Mouse (Mus musculus): ENCODE results near the gene Cbfa2t2. TPM values are rescaled to one million over a fixed set of nuclear protein-coding genes. Genes with fewer than 3 reads are reported as not detected.
A peak's percentile ranks its signal among the peaks of the same experiment; 100 is the strongest.

Gene Cbfa2t2
- polyA plus RNA-seq, 1 experiment from 2014 or later, result 30.8 TPM

- no peak overlapping the region for H3K27ac ChIP-seq (replicated peaks in 1 of 2; ENCODE audit: control insufficient read depth in 1 of 2, insufficient read depth in 1 of 2, low read depth in 2 of 2, low read length in 2 of 2)
- H3K9me3 ChIP-seq (ENCODE audit: control insufficient read depth, low read length), result no peaks in the 10 kb centered on the region
- no peaks in the 10 kb centered on the region for H3K27me3 ChIP-seq (ENCODE audit: control insufficient read depth, insufficient read depth, low read length)
- peaks cover 19 to 33% of the 10 kb centered on the region in 2 experiments for H3K4me1 ChIP-seq (ENCODE audit: control insufficient read depth in 2 of 2, insufficient read depth in 2 of 2, low read length in 2 of 2)
- ATAC-seq (ENCODE audit: insufficient number of reproducible peaks, insufficient read depth, low FRiP score, low read depth), result no peak
- no peak overlapping the region for H3K4me3 ChIP-seq (ENCODE audit: control insufficient read depth in 1 of 2, insufficient read depth in 1 of 2, low read depth in 1 of 2, low read length in 2 of 2)
- H3K36me3 ChIP-seq (ENCODE audit: control insufficient read depth, insufficient read depth, low read length), result peaks cover 33% of the 10 kb centered on the region
- H3K4me2 ChIP-seq (ENCODE audit: low read length), result no peak overlapping the region
- WGBS, result 86% methylated on average over 3 of the region's 3 CpGs
- H3K9ac ChIP-seq (ENCODE audit: low read length), result no peak overlapping the region
These were observed 129.3 kb downstream of the Cbfa2t2 start for GRCm38 (mm10) chr2:154565562-154565961.

- H3K4me2 ChIP-seq (ENCODE audit: low read length), result no peak overlapping the region
- H3K27ac ChIP-seq (replicated peaks in 1 of 2; ENCODE audit: control insufficient read depth in 1 of 2, insufficient read depth in 1 of 2, low read depth in 2 of 2, low read length in 2 of 2), result no peak overlapping the region
These were observed 130.4 kb downstream of the Cbfa2t2 start for GRCm38 (mm10) chr2:154566641-154567040.

GRCm38 (mm10) chr2:154567766-154568165, 131.5 kb downstream of the Cbfa2t2 start:
- no peak for ATAC-seq (ENCODE audit: insufficient number of reproducible peaks, insufficient read depth, low FRiP score, low read depth)
- peak overlapping the region; percentile 90 for H3K4me2 ChIP-seq (ENCODE audit: low read length)
- peak overlapping the region in 1 of 2 experiments; percentile 78; a peak in 1 of 4 replicates for H3K27ac ChIP-seq (replicated peaks in 1 of 2; ENCODE audit: control insufficient read depth in 1 of 2, insufficient read depth in 1 of 2, low read depth in 2 of 2, low read length in 2 of 2)
- 54% methylated on average over 2 of the region's 2 CpGs for WGBS
- peaks cover 23 to 36% of the 10 kb centered on the region in 2 experiments for H3K4me1 ChIP-seq (ENCODE audit: control insufficient read depth in 2 of 2, insufficient read depth in 2 of 2, low read length in 2 of 2)
- H3K27me3 ChIP-seq (ENCODE audit: control insufficient read depth, insufficient read depth, low read length), result no peaks in the 10 kb centered on the region
- peak overlapping the region; percentile 80; the same call in 1 of the 2 replicates for H3K9ac ChIP-seq (ENCODE audit: low read length)
- peaks cover 15% of the 10 kb centered on the region for H3K36me3 ChIP-seq (ENCODE audit: control insufficient read depth, insufficient read depth, low read length)
- peak overlapping the region in 1 of 2 experiments; percentile 88; a peak in 2 of 4 replicates for H3K4me3 ChIP-seq (ENCODE audit: control insufficient read depth in 1 of 2, insufficient read depth in 1 of 2, low read depth in 1 of 2, low read length in 2 of 2)
- H3K9me3 ChIP-seq (ENCODE audit: control insufficient read depth, low read length), result no peaks in the 10 kb centered on the region

More at GRCm38 (mm10) chr2:154566641-154567040, 130.4 kb downstream of the Cbfa2t2 start:
- peaks cover 23 to 36% of the 10 kb centered on the region in 2 experiments for H3K4me1 ChIP-seq (ENCODE audit: control insufficient read depth in 2 of 2, insufficient read depth in 2 of 2, low read length in 2 of 2)
- H3K9ac ChIP-seq (ENCODE audit: low read length), result no peak overlapping the region
- ATAC-seq (ENCODE audit: insufficient number of reproducible peaks, insufficient read depth, low FRiP score, low read depth), result no peak
- no peaks in the 10 kb centered on the region for H3K27me3 ChIP-seq (ENCODE audit: control insufficient read depth, insufficient read depth, low read length)
- WGBS, result 66% methylated on average over 8 of the region's 8 CpGs
- no peak overlapping the region for H3K4me3 ChIP-seq (ENCODE audit: control insufficient read depth in 1 of 2, insufficient read depth in 1 of 2, low read depth in 1 of 2, low read length in 2 of 2)
- peaks cover 22% of the 10 kb centered on the region for H3K36me3 ChIP-seq (ENCODE audit: control insufficient read depth, insufficient read depth, low read length)
- no peaks in the 10 kb centered on the region for H3K9me3 ChIP-seq (ENCODE audit: control insufficient read depth, low read length)

- H3K27ac ChIP-seq (replicated peaks in 1 of 2; ENCODE audit: control insufficient read depth in 1 of 2, insufficient read depth in 1 of 2, low read depth in 2 of 2, low read length in 2 of 2), result peak overlapping the region; percentile 14 to 78
- H3K27me3 ChIP-seq (ENCODE audit: control insufficient read depth, insufficient read depth, low read length), result no peaks in the 10 kb centered on the region
- H3K36me3 ChIP-seq (ENCODE audit: control insufficient read depth, insufficient read depth, low read length), result peaks cover 8% of the 10 kb centered on the region
- peak overlapping the region; percentile 80 for H3K9ac ChIP-seq (ENCODE audit: low read length)
- H3K9me3 ChIP-seq (ENCODE audit: control insufficient read depth, low read length), result no peaks in the 10 kb centered on the region
- H3K4me3 ChIP-seq (ENCODE audit: control insufficient read depth in 1 of 2, insufficient read depth in 1 of 2, low read depth in 1 of 2, low read length in 2 of 2), result peak overlapping the region; percentile 78 to 88
- peak overlapping the region; percentile 90 for H3K4me2 ChIP-seq (ENCODE audit: low read length)
- H3K4me1 ChIP-seq (ENCODE audit: control insufficient read depth in 2 of 2, insufficient read depth in 2 of 2, low read length in 2 of 2), result peaks cover 23 to 36% of the 10 kb centered on the region in 2 experiments
- 21% methylated on average over 10 of the region's 10 CpGs for WGBS
- ATAC-seq (ENCODE audit: insufficient number of reproducible peaks, insufficient read depth, low FRiP score, low read depth), result 0 out of 2 replicates have a peak, but pooled peaks have one; percentile 0
These were observed 132.2 kb downstream of the Cbfa2t2 start for GRCm38 (mm10) chr2:154568329-154569070.

GRCm38 (mm10) chr2:154569071-154569748, 132.9 kb downstream of the Cbfa2t2 start:
- WGBS, result under 1% methylated on average over 64 of the region's 70 CpGs
- peak overlapping the region; percentile 80 for H3K9ac ChIP-seq (ENCODE audit: low read length)
- peak; percentile 80 for ATAC-seq (ENCODE audit: insufficient number of reproducible peaks, insufficient read depth, low FRiP score, low read depth)
- H3K27ac ChIP-seq (replicated peaks in 1 of 2; ENCODE audit: control insufficient read depth in 1 of 2, insufficient read depth in 1 of 2, low read depth in 2 of 2, low read length in 2 of 2), result peak overlapping the region; percentile 68 to 78
- H3K27me3 ChIP-seq (ENCODE audit: control insufficient read depth, insufficient read depth, low read length), result no peaks in the 10 kb centered on the region
- no peaks in the 10 kb centered on the region for H3K9me3 ChIP-seq (ENCODE audit: control insufficient read depth, low read length)
- H3K4me1 ChIP-seq (ENCODE audit: control insufficient read depth in 2 of 2, insufficient read depth in 2 of 2, low read length in 2 of 2), result peaks cover 23 to 36% of the 10 kb centered on the region in 2 experiments
- peak overlapping the region; percentile 78 to 88 for H3K4me3 ChIP-seq (ENCODE audit: control insufficient read depth in 1 of 2, insufficient read depth in 1 of 2, low read depth in 1 of 2, low read length in 2 of 2)
- peaks cover 1% of the 10 kb centered on the region; the same call in 1 of the 2 replicates for H3K36me3 ChIP-seq (ENCODE audit: control insufficient read depth, insufficient read depth, low read length)
- H3K4me2 ChIP-seq (ENCODE audit: low read length), result peak overlapping the region; percentile 90

GRCm38 (mm10) chr2:154569836-154570286, 133.6 kb downstream of the Cbfa2t2 start, which contains the start of gene E2f1:
Gene E2f1 (minus strand): TSS chr2:154569892.
- H3K4me3 ChIP-seq (ENCODE audit: control insufficient read depth in 1 of 2, insufficient read depth in 1 of 2, low read depth in 1 of 2, low read length in 2 of 2), result peak within 1 kb of the TSS; percentile 78 to 88
- H3K36me3 ChIP-seq (ENCODE audit: control insufficient read depth, insufficient read depth, low read length), result no peaks in the 10 kb centered on the region
- ATAC-seq (ENCODE audit: insufficient number of reproducible peaks, insufficient read depth, low FRiP score, low read depth), result peak; percentile 97
- H3K4me2 ChIP-seq (ENCODE audit: low read length), result peak within 1 kb of the TSS; percentile 90
- under 1% methylated on average over 43 of the region's 44 CpGs for WGBS
- peak within 1 kb of the TSS; percentile 68 to 78 for H3K27ac ChIP-seq (replicated peaks in 1 of 2; ENCODE audit: control insufficient read depth in 1 of 2, insufficient read depth in 1 of 2, low read depth in 2 of 2, low read length in 2 of 2)
- peaks cover 23 to 36% of the 10 kb centered on the region in 2 experiments for H3K4me1 ChIP-seq (ENCODE audit: control insufficient read depth in 2 of 2, insufficient read depth in 2 of 2, low read length in 2 of 2)
- H3K9me3 ChIP-seq (ENCODE audit: control insufficient read depth, low read length), result no peaks in the 10 kb centered on the region
- H3K27me3 ChIP-seq (ENCODE audit: control insufficient read depth, insufficient read depth, low read length), result no peaks in the 10 kb centered on the region
- peak within 1 kb of the TSS; percentile 80 for H3K9ac ChIP-seq (ENCODE audit: low read length)

- no peaks in the 10 kb centered on the region for H3K27me3 ChIP-seq (ENCODE audit: control insufficient read depth, insufficient read depth, low read length)
- no peaks in the 10 kb centered on the region for H3K36me3 ChIP-seq (ENCODE audit: control insufficient read depth, insufficient read depth, low read length)
- H3K27ac ChIP-seq (replicated peaks in 1 of 2; ENCODE audit: control insufficient read depth in 1 of 2, insufficient read depth in 1 of 2, low read depth in 2 of 2, low read length in 2 of 2), result no peak overlapping the region; a peak in 1 of 4 replicates
- H3K9ac ChIP-seq (ENCODE audit: low read length), result no peak overlapping the region
- 63% methylated on average over 4 of the region's 4 CpGs for WGBS
- H3K9me3 ChIP-seq (ENCODE audit: control insufficient read depth, low read length), result no peaks in the 10 kb centered on the region
- peak overlapping the region; percentile 90 for H3K4me2 ChIP-seq (ENCODE audit: low read length)
- H3K4me1 ChIP-seq (ENCODE audit: control insufficient read depth in 2 of 2, insufficient read depth in 2 of 2, low read length in 2 of 2), result peaks cover 23 to 36% of the 10 kb centered on the region in 2 experiments
- H3K4me3 ChIP-seq (ENCODE audit: control insufficient read depth in 1 of 2, insufficient read depth in 1 of 2, low read depth in 1 of 2, low read length in 2 of 2), result no peak overlapping the region
- ATAC-seq (ENCODE audit: insufficient number of reproducible peaks, insufficient read depth, low FRiP score, low read depth), result no peak
These were observed 134.4 kb downstream of the Cbfa2t2 start for GRCm38 (mm10) chr2:154570666-154571065.
